Mouse (Mus musculus) E14TG2a.4 (cell line): ENCODE measurements around the gene Hnrnpa0.

Experiments used
- CTCF ChIP-seq: conservative IDR thresholded peaks from 2 replicates; pipeline ENCODE4 v1.5.1; 2014; ENCODE audit warnings: low read length
- POU5F1 ChIP-seq: IDR thresholded peaks from 2 replicates; pipeline ENCODE4 v1.6.1; 2014; ENCODE audit warnings: low read length, borderline replicate concordance

- no peak for TF ChIP-seq CTCF
- no peak for TF ChIP-seq POU5F1
Observed at GRCm38 (mm10) chr13:58156031-58156430, 27.7 kb upstream of the Hnrnpa0 start.
